Mouse (Mus musculus) bone marrow macrophage, adult 2 months (primary cell): Measurements from ENCODE around the gene Samt3.

Source experiments
- CTCF ChIP-seq: IDR thresholded peaks from 2 replicates; pipeline ENCODE4 v1.5.1; 2012; ENCODE audit warnings: low read depth, mild to moderate bottlenecking, low read length, moderate library complexity
- POLR2A ChIP-seq: IDR thresholded peaks from 2 replicates; pipeline ENCODE4 v1.6.1; 2012; ENCODE audit warnings: mild to moderate bottlenecking, low read depth, low read length, borderline replicate concordance

DNA sequence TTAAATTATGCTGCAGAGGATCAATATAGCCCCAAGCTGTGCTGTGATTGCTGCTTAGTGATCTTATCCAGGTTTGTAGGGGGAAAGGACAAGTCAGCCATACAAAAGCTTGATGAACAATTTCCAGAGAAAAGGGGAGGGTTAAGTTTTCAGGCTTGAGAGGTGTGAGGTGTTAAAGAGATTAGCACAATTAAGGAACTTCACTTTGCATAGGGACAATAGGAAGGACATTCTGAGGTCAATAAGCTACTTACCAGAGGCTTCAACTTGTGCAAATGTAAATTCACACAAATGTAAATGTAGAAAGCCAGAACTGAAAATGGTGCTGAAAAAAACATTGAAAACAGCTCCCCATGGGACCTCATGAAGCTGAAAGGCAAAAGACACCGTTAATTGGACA, 27.4 kb upstream of the Samt3 start:
- TF ChIP-seq POLR2A (no peak), CTCF (no peak)
